Mouse (Mus musculus) fibroblast of lung, adult 2 months (primary cell): ENCODE results near the gene Ptgdr.
A peak's percentile ranks its signal among the peaks of the same experiment; 100 is the strongest.
"Not testable (repeated sequence)": the region's sequence is repeated elsewhere in the genome, so short reads cannot be mapped to it uniquely, and the experiment has no call there.

ENCODE experiments used
- DNase-seq: peaks from one replicate; pipeline ENCODE4 v3.0.0-alpha.2; 2011; ENCODE audit warnings: low read depth

Gene Ptgdr

DNA sequence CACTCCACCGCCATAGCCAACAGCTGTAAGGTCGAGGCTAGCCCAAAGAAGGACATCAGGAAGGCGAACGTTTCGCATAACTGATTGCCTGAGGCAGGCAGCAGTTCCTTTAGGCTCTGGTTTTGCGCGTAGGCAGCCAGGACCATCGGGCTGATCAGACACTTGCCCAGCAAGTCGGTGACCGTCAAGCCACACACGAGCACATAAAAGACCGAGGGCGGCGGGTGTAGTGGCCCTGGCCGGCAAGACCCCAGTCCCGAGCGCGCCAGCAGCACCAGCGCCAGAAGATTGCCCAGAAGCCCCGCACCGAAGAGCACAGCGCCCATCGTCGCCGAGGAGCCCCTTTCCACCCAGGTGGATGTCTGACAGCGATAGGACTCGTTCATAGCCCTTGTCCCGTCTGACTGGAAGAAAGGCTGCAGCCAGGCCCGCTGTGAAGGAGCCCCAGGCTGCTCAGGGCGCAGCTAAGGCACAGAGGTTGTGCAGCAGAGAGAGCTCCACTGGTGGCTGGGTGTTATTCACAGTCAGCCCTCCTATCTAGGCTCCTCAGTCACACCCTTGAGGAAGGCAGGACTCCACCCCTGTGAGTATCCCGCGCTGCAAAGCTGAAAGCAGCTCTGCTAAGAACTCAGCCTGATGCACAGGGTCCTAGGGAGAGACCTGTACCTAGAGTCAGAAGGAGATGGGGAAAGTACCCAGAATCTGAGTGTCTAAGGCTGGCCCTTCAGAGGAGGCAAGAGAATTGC is at the start of gene Ptgdr:
Gene Ptgdr (minus strand): TSS at position 508 of the 746 bp plus-strand sequence.
- DNase-seq = no peak

DNA sequence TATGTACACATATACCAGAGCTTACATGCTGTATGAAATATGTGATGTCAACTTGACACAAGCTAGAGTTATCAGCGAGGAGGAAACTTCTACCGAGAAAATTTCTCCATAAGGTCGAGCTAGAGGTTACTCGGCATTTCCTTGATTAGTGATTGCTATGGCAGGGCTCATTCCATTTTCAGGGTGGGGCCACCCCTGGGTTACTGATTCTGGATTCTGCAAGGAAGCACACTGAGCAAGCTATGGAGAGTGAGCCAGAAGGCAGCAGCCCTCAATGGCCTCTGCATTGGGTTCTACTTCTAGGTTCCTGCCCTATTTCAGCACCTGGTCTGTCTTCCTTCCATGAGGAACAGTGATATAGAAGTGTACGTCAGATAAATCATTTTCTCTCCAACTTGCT is 48.6 kb upstream of the Ptgdr start:
- DNase-seq = no peak

DNA sequence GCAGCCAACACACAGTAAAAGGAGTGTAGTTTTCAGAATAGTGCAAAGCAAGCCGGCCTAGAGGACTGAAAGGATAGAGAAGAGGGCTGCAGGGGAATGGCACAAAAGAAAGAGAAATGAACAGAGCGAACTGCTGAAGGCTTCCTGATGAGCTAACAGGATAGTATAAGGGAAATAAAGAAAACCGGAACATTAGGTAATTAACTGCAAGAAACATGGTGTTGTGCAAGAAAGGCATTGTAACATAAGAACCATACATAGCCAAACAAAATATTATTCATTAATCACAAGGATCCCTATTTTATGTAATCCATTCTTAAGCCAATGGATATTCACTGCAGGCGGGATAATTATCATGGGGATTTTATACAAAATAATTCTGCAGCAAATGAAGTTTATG is 45.0 kb upstream of the Ptgdr start:
- DNase-seq = no peak

DNA sequence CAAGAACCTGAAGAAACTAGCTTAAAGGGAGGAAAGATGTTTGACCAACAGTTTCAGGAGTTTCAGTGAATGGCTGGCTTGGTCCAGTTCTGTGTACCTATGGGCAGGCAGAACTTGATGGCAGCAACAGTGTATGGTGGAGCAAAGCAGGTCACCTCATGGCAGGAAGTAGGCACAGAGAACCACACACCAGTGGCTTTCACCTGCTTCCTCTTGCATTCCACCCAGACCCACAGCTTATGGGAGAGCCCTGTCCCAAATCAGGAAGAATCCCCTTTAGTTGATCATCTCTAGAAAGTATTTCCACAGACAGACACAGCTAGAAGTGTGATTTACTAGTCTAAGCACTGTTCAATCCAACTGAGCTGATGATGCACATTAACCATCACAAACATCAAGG is 42.6 kb upstream of the Ptgdr start:
- not testable (repeated sequence) for DNase-seq

DNA sequence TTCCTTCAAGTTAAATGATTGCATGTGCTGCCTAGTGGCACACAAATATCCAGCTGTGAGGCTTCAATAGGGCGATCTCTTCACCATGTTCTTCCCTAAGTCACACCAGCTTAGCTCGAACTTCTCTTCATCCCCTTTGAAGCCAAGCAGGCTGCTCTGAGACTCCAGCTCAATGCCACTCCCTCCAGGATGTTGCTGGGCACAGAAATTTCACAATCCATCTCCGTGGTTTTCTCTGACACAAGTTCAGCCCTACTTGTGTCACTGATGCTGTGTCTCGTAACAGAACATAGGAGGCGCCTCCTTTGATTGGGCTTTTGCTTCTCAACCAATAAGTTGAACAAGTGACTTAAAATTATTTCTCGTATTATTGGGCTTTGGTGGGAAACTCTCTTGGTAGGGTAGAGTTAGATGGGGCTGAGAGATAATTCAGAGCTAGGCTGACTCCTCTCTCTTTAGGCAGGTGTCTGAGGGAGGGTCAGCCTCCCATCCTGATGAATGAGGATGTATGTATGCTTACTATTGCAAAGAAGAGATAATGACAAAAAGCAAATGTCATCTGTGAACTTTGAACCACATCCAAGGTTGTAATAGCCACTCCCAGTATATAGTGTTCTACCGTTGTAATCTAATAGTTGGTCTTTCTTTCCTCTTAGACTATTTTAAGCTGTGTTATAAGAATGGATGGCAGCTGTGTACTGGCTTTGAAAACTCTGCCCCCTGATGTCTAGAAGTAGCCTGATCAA is 32.4 kb upstream of the Ptgdr start:
- no peak for DNase-seq

DNA sequence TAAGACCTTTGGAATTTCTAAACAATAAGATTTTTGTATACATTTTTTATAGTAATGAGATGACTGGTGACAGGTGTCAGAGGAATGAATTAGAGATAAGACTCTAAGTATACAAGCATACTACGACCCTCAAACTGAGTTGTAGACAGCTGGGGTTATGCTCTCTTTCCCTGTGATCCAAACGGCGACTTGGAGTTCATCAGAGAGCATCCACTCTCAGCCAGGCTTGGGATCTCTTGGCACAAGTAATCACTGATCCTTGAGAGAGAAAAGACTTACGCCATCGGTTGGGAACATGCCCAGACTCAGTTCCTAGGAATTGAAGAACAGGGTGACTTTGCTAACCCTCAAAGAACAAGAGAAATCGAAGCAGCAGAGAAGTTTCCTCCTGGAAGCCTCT is 10.5 kb upstream of the Ptgdr start:
- no peak for DNase-seq

DNA sequence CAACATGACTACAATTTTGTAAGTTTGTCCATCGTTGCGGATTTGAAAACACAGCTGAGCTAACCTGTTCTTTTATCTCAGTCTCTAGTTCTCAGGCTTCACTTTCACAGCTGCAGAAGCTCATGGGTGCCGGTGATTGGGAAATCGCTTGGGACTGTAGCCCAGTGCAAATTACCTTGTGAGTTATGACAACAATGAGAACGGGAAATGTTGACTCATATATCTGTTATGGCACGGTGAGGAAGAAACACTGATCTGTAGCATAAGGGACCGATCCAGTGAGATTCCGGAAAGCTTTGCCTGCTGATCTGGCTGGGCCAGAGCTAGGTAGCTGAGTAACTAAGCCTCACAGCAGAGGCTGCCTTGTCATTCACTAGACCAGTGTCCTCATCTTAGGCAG is 6.5 kb upstream of the Ptgdr start:
- DNase-seq = peak; percentile 34

DNA sequence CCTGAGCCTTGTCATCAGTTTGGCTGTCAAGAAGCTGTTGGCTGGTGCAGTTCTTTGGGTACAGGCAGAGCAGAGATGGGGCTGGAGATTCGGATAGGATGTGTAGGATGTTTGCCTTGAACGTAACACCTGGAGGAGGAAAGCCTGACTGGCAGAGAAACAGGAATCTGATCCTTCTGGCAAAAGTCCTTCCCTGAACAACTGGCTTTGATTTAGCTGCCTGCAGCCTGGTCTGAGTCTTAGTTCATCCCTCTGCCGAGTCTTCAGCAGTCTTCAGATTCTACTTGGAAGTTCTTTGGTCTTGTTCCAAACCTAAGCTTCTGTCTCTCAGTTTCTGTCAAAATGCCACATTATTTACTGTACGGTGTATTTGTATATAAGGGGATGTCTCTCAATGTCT is 3.9 kb upstream of the Ptgdr start:
- DNase-seq = no peak

DNA sequence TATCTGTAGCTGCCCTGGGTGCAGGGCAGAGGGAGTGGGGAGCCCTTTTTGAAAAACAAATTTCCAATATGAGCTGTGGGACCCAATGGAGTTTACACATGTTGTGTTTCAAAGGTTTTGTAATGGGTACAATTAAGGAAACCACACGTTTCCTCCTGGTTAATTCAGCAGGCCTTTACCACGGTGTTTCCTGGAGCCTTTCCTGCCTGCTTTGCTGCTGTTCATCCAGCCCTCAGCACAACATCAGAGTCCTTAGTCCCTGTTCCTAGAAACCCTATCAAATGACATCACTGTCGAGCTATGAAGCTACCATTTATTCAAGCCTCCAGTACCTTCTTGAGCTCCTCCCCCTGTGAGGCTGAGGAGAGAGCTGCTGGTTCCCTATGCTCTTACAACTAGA is 2.0 kb upstream of the Ptgdr start:
- no peak for DNase-seq

DNA sequence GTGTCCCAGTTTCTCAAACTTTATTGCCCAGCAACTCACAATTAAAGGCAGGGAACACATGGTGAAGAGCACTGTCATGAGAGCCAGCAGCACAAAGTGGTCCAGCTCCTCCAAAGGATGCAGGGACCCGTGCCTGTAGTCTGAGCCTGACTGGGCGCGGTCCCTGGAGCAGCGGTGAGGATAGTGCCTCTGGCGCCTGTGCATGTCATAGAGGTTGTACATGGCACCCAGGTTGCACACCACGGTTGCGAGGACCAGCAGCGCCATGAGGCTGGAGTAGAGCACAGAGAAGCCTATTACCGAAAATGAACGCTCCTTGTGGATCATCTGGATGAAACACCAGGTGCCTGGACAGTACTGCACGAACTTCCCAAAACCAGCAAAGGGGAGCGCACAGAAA is 803 bp downstream of the Ptgdr start:
- DNase-seq = no peak

DNA sequence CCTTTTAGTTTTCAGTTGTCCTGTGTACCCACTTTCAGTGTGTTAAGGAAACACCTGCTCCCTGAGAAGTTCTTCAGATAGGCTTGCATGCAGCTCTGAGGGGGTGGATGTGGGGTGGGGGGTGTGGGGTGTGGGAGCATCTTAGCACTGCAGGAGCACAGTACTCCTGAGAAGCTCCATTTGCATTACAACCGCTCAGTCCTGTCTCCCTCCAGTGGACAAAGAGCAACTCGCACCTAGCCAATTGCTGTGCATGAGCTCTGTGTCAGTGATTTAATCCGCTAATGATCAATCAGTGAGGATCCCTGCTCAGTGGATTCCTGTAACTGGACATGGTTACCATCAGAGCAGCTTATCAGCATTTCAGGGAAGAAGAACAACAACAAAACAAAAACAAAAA is 8.5 kb downstream of the Ptgdr start:
- not testable (repeated sequence) for DNase-seq

DNA sequence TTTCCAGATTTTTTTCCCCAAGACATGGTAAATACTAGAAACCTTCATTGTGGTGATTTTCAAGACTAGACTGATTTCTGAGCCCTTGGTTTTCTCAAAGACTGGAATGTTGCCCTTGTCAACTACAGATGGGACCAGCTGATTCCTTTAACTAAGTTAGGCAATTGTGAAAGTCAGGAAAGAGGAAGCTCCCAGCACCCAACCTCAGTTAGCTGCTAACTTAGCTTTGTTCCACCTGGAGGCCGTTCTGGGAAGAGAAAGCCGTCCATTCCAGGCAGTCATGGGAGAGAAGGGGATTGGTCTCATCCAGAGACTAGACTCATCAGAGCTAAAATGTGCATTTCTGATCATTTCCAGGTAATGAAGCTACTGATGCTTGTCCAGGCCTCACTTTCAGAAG is 11.4 kb downstream of the Ptgdr start:
- DNase-seq = no peak

DNA sequence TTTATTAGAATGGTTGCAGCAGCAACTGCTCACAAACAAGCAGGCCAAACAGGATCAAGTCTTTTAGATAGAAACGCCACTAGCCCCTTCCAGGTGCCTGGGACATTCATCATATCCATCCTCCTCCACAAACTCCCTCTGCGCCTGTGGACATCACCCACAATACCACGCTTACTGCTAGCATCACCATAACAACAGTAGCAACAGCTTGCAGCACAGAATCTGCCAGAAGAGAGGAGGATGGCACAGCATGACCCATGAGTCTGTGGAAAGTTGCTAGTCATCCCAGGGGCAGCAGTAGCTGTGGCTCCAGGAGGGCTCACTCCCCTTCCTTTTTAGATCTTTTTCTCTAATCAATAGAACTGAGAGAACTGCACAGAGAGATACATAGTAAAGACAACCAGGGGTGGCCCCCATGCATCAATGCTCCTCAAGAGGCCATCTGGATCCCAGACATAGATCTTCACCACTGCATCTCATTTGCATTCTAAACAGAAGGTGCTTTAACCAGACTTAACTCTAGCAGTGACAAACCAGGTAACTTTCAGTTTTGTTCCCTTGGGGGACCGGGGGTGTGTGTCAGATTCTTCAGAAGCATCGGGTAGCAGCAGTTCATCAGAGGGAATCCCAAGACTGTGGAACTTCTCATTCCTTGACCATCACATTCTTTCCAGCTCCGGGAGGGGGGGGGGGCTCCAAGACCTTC is 12.5 kb downstream of the Ptgdr start:
- no peak for DNase-seq

DNA sequence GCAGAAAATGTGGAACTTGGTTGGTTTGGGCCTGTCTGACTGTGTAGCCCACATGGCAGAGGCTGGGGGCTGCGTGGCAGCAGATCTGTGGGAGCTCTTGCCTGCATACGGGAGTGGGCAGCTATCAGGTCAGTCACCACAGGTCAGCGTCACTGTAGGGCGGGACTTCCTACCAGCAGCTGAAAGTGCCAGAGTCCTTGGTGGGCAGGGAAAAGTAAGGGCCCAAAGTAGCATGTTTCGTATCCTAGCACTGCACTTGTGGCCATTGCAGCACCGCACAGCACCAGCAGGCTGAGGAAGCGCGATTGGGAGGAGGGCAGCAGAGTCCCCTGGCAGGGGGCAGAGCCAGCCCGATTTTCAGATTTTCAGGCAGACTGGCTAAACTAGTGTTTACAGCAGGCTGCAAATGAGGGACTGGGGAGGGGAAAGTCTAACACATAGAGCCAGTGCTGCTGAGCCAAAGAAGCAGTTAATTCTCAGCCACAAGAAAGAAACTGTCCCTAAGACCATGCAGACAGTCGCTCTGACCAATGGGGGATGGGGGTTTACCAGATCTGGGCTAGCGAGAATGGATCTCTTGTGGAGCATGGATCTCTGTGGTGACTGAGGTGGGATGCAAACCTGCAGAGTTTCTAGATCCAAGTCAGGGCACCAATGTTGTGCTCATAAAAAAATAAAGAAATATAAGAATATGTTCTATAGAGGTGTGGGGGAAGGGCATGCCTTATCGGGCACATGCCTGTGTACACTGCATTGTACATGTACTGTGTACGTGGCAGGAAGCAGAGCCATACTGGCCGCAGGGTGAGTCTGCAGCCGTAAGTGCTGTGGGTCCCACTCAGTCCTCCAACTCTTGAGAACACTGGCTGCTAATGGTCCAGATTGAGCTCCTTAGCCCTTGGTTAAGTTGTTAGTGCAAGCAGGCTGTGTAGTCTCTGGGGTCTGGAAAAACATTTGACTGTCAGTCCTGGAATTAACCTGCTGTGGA is 15.1 kb downstream of the Ptgdr start:
- DNase-seq = no peak

DNA sequence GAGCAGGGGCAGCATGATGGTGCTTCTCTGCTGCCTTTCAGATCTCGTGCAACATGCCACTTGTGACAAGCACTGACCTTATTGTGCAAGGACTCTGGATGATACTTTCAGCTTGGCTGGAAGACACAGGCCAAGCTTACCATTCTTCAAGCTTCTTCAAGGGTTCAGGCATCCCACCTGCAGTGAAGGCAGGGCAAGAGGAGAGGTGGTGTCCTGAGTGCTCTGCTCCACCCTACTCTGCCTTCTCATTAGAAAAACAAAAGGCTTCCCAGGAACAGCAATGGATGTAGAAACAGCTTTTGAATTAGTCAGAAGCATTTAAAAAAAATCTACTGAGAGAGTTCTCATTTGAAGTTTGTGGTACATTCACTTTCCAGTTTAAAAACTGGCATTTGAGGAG is 20.5 kb downstream of the Ptgdr start:
- DNase-seq = no peak

DNA sequence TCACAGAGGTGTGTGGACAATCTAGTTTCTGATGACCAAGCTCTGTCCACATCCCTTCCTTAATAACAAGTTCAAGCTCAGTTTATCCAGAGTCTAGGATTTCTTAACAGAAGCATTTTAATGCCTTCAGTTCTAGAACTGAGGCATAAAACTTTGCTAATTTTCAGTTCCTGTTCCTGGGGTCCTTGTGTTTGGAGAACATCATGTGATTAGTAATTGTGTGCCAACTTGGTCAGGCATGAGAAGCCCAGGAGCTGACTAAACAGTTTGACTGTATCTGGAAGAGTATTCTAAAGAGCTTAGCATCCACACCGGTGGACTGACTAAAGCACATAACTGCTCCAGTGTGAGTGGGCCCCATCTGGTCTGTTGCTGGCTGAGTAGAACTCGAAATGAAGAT is 24.0 kb downstream of the Ptgdr start:
- DNase-seq = no peak

DNA sequence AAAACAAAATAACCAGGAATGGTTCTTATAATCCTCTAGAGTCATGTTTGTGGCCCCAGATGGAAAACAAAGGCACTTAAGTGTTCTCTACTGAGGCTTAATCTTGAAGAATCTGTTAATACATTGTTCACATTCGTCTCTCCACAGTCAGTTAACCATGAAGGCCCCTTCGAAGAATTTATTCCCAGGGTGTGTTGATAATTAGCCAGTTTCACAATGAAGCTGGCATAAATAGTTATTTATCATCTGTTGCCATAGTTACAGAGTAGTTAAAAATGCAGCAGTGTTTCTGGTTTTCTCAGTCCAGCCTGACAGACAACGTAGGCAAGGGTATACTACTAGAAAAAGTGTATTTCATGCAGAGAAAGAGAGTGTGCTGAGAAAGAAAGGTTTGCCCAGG is 25.0 kb downstream of the Ptgdr start:
- DNase-seq = not testable (repeated sequence)

DNA sequence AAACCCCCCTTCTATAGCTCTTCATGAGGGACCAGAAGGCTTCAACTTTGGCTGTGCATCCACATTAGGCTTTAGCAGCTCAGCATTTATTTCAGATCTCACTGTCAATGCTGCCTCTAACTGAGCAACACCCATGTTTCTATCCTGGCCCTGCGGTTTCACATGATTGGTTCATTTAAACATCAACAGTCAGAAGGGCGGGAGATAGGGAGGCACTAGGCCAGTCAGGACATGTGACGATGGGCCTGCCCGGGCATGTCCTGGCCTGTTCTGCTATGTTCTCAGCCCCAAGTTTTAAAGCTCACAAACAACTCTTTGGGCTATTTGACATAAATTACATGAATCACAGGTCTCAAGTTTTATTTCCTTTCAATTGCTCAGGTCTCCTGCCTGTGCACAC is 26.1 kb downstream of the Ptgdr start:
- DNase-seq = not testable (repeated sequence)

DNA sequence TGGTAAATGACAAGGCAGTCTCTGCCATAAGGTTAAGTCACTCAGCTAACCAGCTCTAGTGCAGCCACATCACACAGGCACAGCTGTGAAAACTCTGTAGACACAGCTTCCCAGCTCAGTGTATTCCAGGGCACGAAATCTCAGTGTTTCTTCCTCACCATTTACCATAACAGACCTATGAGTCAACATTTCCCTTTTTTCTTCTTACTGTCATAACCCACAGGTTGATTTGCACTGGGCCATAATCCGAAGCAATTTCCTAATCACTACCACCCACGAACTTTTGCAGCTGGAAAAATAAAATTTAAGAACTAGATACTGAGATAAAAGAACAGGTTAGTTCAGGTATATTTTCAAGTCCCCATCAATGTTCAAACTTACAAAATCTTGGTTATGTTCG is 31.4 kb downstream of the Ptgdr start:
- DNase-seq = peak; percentile 30

DNA sequence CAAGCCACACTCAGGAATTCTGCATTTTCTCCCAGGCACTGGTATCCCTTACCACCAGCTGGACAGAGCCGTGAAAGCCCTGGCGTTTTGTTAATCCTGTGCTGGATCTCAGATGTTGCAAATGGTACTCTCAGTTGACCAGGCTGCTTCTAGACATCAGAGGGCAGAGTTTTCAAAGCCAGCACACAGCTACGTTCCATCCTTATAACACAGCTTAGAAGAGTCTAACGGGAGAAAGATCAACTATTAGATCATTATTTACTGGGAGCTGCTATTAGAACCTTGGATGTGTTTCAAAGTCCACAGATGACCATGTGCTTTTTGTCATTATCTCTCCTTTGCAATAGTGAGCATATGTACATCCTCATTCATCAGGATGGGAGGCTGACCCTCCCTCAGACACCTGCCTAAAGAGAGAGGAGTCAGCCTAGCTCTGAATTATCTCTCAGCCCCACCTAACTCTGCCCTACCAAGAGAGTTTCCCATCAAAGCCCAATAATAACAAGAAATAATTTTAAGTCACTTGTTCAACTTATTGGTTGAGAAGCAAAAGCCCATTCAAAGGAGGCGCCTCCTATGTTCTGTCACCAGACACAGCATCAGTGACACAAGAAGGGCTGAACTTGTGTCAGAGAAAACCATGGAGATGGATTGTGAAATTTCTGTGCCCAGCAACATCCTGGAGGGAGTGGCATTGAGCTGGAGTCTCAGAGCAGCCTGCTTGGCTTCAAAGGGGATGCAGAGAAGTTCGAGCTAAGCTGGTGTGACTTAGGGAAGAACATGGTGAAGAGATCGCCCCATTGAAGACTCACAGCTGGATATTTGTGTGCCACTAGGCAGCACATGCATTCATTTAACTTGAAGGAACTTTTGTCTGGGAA is 37.8 kb downstream of the Ptgdr start:
- DNase-seq = no peak

DNA sequence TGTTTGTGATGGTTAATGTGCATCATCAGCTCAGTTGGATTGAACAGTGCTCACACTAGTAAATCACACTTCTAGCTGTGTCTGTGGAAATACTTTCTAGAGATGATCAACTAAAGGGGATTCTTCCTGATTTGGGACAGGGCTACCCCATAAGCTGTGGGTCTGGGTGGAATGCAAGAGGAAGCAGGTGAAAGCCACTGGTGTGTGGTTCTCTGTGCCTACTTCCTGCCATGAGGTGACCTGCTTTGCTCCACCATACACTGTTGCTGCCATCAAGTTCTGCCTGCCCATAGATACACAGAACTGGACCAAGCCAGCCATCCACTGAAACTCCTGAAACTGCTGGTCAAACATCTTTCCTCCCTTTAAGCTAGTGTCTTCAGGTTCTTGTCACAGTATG is 46.0 kb downstream of the Ptgdr start:
- DNase-seq = not testable (repeated sequence)
